Mouse (Mus musculus): ENCODE measurements at regions not wholly inside any gene's neighbourhood (a gene's known extent, or its start where the extent isn't known, plus 50 kb on each side); places are given as distances from the start of the nearest gene placed in this dataset.

- no peak for TF ChIP-seq CTCF (IDR thresholded peaks at IDR 0.05; ENCODE audit: low read depth)
- TF ChIP-seq EP300 (optimal IDR thresholded peaks at IDR 0.05), result no peak
Measured at GRCm38 (mm10) chr2:28141975-28142374, 50.8 kb upstream of the Olfm1 start.

All from stomach, postnatal 0 days (tissue).